Mouse (Mus musculus): ENCODE measurements around the gene Praf2. TPM values are rescaled to one million over a fixed set of nuclear protein-coding genes. Genes with fewer than 3 reads are reported as not detected.
"Not testable (repeated sequence)": the region's sequence is repeated elsewhere in the genome, so short reads cannot be mapped to it uniquely, and the experiment has no call there.

Gene Praf2
- polyA plus RNA-seq (2016; fragmentation: Nextera tagmentation; extraction: Ambion mirVana): 74.0 and 79.0 TPM in 2 replicates

DNA sequence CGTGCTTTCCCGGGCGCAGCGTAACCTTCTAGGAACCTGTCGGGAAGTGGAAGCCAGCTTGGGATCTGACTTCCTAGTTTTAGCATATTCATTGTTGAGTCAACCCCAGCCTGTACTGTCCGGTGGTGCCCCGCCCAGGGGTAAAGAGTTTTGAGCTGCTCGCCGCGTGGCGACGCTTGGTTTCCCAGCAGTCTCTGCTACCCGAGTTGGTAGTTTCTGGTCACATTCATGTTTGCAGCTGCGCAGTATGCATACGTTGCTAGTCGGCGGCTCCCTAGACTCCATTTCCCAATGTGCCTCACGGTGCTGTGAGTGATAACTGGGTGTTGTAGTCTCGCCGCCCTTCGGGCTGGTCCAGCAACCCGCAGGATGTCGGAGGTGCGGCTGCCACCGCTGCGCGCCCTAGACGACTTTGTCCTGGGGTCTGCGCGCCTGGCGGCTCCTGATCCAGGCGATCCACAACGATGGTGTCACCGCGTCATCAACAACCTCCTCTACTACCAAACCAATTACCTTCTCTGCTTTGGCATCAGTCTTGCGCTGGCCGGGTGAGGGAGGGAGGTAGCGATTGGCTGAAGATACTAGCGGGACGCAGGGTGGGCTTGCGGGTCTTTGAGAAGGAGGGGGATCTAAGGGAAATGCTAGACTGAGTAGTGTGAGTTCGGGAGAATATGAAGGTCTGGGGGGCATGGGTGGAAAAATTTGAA is at the start of gene Praf2:
Gene Praf2 (plus strand): TSS at position 225 of the 707 bp plus-strand sequence.
- Histone ChIP-seq H3K27me3 (ENCODE audit: low read depth, poor library complexity, severe bottlenecking) (no peaks in the 10 kb centered on the region), H3K36me3 (peaks cover 39% of the 10 kb centered on the region), H3K4me3 (peak within 1 kb of the TSS; percentile 57), H3K9me3 (replicated peaks) (0 out of 2 replicates have a peak, but pooled peaks cover 2% of the 10 kb centered on the region), H3K4me1 (0 out of 2 replicates have a peak, but pooled peaks cover 5% of the 10 kb centered on the region), H3K27ac (peak within 1 kb of the TSS; percentile 82)
- DNase-seq (ENCODE audit: low spot score): peak; percentile 73
- WGBS: 14% methylated on average over 42 of the region's 42 CpGs

DNA sequence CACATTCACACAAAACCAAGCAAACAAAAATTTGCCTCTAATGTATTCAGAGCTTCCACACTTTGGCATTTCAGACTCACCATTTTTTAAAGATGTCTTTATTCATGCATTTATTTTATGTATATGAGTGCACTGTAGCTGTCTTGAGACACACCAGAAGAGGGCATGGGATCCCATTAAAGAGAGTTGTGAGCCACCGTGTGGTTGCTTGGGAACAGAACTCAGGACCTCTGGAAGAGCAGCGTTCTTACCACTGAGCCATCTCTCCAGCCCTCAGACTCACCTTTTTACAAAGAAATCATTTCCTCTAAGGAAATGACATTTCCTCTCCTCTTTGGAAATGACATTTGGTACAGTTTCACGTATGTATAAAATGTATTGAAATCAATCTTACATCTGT is 49.3 kb upstream of the Praf2 start:
- Histone ChIP-seq H3K36me3 (no peaks in the 10 kb centered on the region), H3K27me3 (ENCODE audit: low read depth, poor library complexity, severe bottlenecking) (peaks cover 4% of the 10 kb centered on the region; the same call in 1 of the 2 replicates), H3K9me3 (replicated peaks) (no peaks in the 10 kb centered on the region), H3K4me1 (peaks cover 6% of the 10 kb centered on the region), H3K4me3 (no peak overlapping the region), H3K27ac (no peak overlapping the region)
- 42% methylated on average over 3 of the region's 3 CpGs for WGBS
- no peak for DNase-seq (ENCODE audit: low spot score)

DNA sequence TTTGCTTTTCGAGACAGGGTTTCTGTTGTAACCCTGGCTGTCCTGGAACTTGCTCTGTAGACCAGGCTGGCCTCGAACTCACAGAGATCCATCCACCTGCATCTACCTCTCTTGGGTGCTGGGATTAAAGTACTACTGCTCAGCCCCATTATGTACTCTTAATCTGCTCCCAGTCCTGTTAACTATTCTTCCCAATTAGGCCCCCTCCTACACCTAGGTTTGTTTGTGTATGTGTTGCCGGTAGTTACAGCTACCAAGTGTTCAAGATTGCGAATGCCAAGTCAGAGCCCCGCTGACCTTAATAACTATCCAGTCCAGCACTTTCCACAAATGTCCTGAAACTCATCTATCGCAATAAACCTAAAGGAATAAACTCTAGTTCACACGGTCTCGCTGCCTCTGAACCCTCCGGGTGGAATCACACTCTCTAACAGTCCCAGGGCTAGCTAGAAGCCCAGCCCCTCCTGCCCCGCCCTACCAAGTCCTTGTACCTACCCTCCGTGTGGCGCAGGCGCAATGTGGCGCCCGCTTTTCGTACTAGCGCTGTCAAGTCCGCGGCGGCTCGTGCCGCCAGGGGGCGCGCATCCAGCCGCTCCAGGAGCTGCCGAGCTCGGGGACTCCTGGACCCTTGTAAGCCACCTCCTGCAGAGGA is 48.7 kb upstream of the Praf2 start:
- WGBS: 14% methylated on average over 27 of the region's 27 CpGs
- H3K27me3 ChIP-seq (ENCODE audit: low read depth, poor library complexity, severe bottlenecking): peaks cover 4% of the 10 kb centered on the region; the same call in 1 of the 2 replicates
- peak; percentile 90 for DNase-seq (ENCODE audit: low spot score)
- no peaks in the 10 kb centered on the region for H3K9me3 ChIP-seq (replicated peaks)
- H3K36me3 ChIP-seq: no peaks in the 10 kb centered on the region
- peak overlapping the region; percentile 45 for H3K4me3 ChIP-seq
- H3K27ac ChIP-seq: peak overlapping the region; percentile 36; the same call in 1 of the 2 replicates
- H3K4me1 ChIP-seq: 0 out of 2 replicates have a peak, but pooled peaks cover under 1% of the 10 kb centered on the region

DNA sequence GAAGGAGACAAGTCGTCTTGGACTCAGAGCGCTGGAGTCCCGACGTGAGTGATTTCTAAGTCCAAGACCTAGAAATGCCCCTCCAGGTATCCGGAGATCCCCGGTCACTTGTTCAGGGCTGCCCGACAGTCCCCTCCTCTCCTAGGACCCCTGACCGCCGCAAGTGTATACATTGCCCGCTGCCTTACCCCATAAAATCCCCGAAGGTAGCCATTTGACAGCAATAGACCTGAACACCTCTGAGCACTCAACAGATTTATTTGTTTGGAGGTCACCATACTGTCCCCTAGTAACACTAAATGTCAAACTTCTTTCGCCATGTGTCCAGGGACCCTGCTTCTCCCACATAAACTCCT is 48.2 kb upstream of the Praf2 start:
- H3K36me3 ChIP-seq: no peaks in the 10 kb centered on the region
- no peaks in the 10 kb centered on the region for H3K4me1 ChIP-seq
- peak overlapping the region; percentile 45 for H3K4me3 ChIP-seq
- H3K9me3 ChIP-seq (replicated peaks): no peaks in the 10 kb centered on the region
- DNase-seq (ENCODE audit: low spot score): no peak
- H3K27me3 ChIP-seq (ENCODE audit: low read depth, poor library complexity, severe bottlenecking): peaks cover 4% of the 10 kb centered on the region; the same call in 1 of the 2 replicates
- H3K27ac ChIP-seq: peak overlapping the region; percentile 36; the same call in 1 of the 2 replicates
- WGBS: 12% methylated on average over 12 of the region's 12 CpGs

- Histone ChIP-seq H3K36me3 (no peaks in the 10 kb centered on the region), H3K4me1 (no peaks in the 10 kb centered on the region), H3K4me3 (peak within 1 kb of the TSS; percentile 45), H3K27me3 (ENCODE audit: low read depth, poor library complexity, severe bottlenecking) (peaks cover 4% of the 10 kb centered on the region; the same call in 1 of the 2 replicates), H3K27ac (peak within 1 kb of the TSS; percentile 36; the same call in 1 of the 2 replicates), H3K9me3 (replicated peaks) (no peaks in the 10 kb centered on the region)
- no peak for DNase-seq (ENCODE audit: low spot score)
- WGBS: 67% methylated on average over 14 of the region's 14 CpGs
Observed at GRCm38 (mm10) chrX:7680864-7681263, 47.4 kb upstream of the Praf2 start, which contains the start of gene Magix. Gene Magix (minus strand): TSS chrX:7681251.

DNA sequence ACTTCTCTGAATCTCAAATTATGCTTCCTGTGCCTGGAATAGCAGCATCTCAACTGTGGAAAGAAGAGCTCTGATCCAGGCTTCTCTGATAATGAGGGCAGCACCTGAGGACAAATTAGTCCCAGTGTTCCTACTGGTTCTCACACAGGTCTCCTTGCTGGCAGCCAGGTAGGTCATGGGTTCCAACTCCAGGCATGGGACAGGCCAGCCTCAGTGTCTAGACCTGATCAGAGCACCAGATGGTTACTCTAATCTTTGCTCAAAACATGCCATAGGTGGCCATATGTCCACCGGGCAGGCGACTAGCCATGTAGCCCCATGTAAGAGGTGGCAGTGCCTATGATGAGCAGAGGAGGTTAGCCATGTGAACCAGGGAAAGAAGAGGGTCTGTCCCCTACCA is 39.9 kb upstream of the Praf2 start:
- Histone ChIP-seq H3K4me1 (no peaks in the 10 kb centered on the region), H3K27ac (no peak overlapping the region), H3K4me3 (no peak overlapping the region), H3K9me3 (replicated peaks) (no peaks in the 10 kb centered on the region), H3K27me3 (ENCODE audit: low read depth, poor library complexity, severe bottlenecking) (no peaks in the 10 kb centered on the region), H3K36me3 (no peaks in the 10 kb centered on the region)
- WGBS: 89% methylated on average over 2 of the region's 2 CpGs
- no peak for DNase-seq (ENCODE audit: low spot score)

DNA sequence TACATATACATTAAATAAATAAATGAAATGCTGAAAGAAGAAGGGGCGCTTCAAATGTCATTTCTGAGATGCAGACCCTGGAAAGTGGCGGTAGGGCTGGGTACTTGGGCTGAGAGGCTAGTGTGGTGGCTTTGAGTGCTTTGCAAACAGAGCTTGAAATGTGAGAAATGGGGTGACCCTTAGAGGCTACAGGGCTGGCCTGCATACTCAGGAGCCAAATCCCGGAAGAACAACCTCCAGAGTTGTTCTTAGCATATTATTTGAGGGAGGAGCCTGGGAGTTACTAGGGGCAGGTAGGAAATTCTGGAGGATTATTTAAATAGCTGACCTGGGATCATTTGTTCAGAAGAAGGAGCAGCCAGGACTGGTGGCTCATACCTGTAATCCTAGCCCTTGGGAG is 37.8 kb upstream of the Praf2 start:
- Histone ChIP-seq H3K4me1 (no peaks in the 10 kb centered on the region), H3K27me3 (ENCODE audit: low read depth, poor library complexity, severe bottlenecking) (no peaks in the 10 kb centered on the region), H3K36me3 (no peaks in the 10 kb centered on the region), H3K4me3 (no peak overlapping the region), H3K9me3 (replicated peaks) (no peaks in the 10 kb centered on the region), H3K27ac (no peak overlapping the region)
- WGBS: 67% methylated on average over 3 of the region's 3 CpGs
- no peak for DNase-seq (ENCODE audit: low spot score)

- H3K4me3 ChIP-seq: no peak overlapping the region
- H3K27me3 ChIP-seq (ENCODE audit: low read depth, poor library complexity, severe bottlenecking): no peaks in the 10 kb centered on the region
- no peaks in the 10 kb centered on the region for H3K9me3 ChIP-seq (replicated peaks)
- no peaks in the 10 kb centered on the region for H3K36me3 ChIP-seq
- no peak overlapping the region for H3K27ac ChIP-seq
- no peak for DNase-seq (ENCODE audit: low spot score)
- no peaks in the 10 kb centered on the region for H3K4me1 ChIP-seq
- WGBS: 37% methylated on average over 4 of the region's 4 CpGs
Observed at GRCm38 (mm10) chrX:7692862-7693261, 35.4 kb upstream of the Praf2 start.

DNA sequence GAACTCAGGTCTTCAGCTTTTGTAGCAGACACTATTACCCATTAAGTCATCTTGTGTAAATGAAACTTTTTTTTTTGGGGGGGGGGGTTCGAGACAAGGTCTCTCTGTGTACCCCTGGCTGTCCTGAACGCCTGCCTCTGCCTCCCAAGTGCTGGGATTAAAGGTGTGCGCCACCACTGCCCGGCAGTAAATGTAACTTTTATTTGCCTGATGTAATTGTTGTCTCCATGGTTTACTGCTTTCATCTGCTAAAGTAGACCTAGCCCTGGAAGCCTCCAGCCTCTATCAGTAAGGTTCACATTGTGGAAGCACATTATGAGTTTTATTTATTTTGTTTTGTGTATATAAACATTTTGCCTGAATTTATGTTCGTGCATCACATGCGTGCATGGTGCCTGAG is 31.7 kb upstream of the Praf2 start:
- H3K27ac ChIP-seq: no peak overlapping the region
- H3K36me3 ChIP-seq: peaks cover 32% of the 10 kb centered on the region
- 39% methylated on average over 6 of the region's 6 CpGs for WGBS
- H3K27me3 ChIP-seq (ENCODE audit: low read depth, poor library complexity, severe bottlenecking): no peaks in the 10 kb centered on the region
- no peaks in the 10 kb centered on the region for H3K9me3 ChIP-seq (replicated peaks)
- H3K4me1 ChIP-seq: 0 out of 2 replicates have a peak, but pooled peaks cover 4% of the 10 kb centered on the region
- H3K4me3 ChIP-seq: peak overlapping the region; percentile 65
- no peak for DNase-seq (ENCODE audit: low spot score)

GRCm38 (mm10) chrX:7696954-7697381 is 31.3 kb upstream of the Praf2 start, which contains the start of gene Gpkow:
Gene Gpkow (plus strand): TSS chrX:7697131.
- peak within 1 kb of the TSS; percentile 74 for H3K27ac ChIP-seq
- no peaks in the 10 kb centered on the region for H3K27me3 ChIP-seq (ENCODE audit: low read depth, poor library complexity, severe bottlenecking)
- 0 out of 2 replicates have a peak, but pooled peaks cover 4% of the 10 kb centered on the region for H3K4me1 ChIP-seq
- peak; percentile 74 for DNase-seq (ENCODE audit: low spot score)
- H3K36me3 ChIP-seq: peaks cover 36% of the 10 kb centered on the region
- no peaks in the 10 kb centered on the region for H3K9me3 ChIP-seq (replicated peaks)
- 10% methylated on average over 33 of the region's 33 CpGs for WGBS
- peak within 1 kb of the TSS; percentile 65 for H3K4me3 ChIP-seq

GRCm38 (mm10) chrX:7713764-7714134 is 14.5 kb upstream of the Praf2 start:
- Histone ChIP-seq H3K36me3 (peaks cover 12% of the 10 kb centered on the region), H3K27ac (peak overlapping the region; percentile 66; the same call in 1 of the 2 replicates), H3K4me3 (peak overlapping the region; percentile 48)
- 23% methylated on average over 6 of the region's 12 CpGs for WGBS
- DNase-seq (ENCODE audit: low spot score); H3K9me3 ChIP-seq (replicated peaks); H3K27me3 ChIP-seq (ENCODE audit: low read depth, poor library complexity, severe bottlenecking); H3K4me1 ChIP-seq: not testable (repeated sequence)

DNA sequence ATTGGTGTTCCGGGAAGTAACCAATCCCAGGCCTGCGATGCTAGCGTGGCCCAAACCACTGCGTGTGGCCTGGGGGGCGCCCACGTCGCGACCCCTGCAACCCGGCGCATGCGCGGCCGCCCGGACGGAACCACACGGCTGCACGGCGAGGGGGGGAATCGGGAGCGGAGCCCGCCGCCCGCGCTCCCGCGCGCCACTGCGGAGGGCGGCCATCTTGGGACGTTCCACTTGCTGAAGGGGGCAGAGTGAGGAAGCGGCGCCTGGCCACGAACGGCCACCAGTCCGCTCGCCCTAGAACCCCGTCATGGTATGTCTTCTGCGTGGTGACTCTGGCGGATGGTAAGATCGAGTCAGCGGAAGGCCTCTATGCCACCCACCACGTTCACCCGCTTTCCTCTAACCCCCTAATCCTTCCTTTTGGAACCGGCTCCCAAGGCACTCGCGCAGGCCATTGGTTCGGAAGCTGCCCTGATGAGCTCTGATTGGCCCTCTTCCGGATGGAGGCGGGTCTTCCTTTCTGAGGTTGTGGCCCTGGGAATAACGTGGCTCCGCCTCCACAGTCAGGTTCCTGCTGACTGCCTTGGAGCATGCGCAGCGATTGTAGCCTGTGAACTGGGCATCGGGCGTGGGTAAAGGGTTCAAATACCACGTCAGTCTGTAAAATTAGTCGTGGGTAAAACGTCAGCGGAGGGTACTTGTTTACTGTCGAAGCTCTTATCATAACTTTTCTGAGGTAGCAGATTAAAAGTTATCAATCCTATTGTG is 13.9 kb upstream of the Praf2 start, which contains the start of gene Wdr45:
Gene Wdr45 (plus strand): TSS at position 199 of the 765 bp plus-strand sequence.
- H3K27me3 ChIP-seq (ENCODE audit: low read depth, poor library complexity, severe bottlenecking); H3K4me1 ChIP-seq; H3K36me3 ChIP-seq; H3K9me3 ChIP-seq (replicated peaks): not testable (repeated sequence)
- H3K4me3 ChIP-seq: peak within 1 kb of the TSS; percentile 48
- 17% methylated on average over 45 of the region's 60 CpGs for WGBS
- H3K27ac ChIP-seq: peak within 1 kb of the TSS; percentile 74
- peak; percentile 82 for DNase-seq (ENCODE audit: low spot score)
